Mouse (Mus musculus) embryonic fibroblast, embryonic 13.5 days (primary cell): Measurements from ENCODE around the gene Nuak2. TPM values are rescaled to one million over a fixed set of nuclear protein-coding genes. Genes with fewer than 3 reads are reported as not detected.

ENCODE experiments used
- H3K27ac ChIP-seq: 2 replicates; pipeline ENCODE4 v1.5.1; 2012; ENCODE audit warnings: low read length, control low read depth, inconsistent platforms; ENCODE audit not compliant: insufficient read depth
- H3K4me1 ChIP-seq: 2 replicates; pipeline ENCODE4 v1.6.1; 2011; ENCODE audit warnings: low read length; ENCODE audit not compliant: control insufficient read depth, insufficient read depth
- H3K4me3 ChIP-seq: 2 replicates; pipeline ENCODE4 v1.5.1; 2011; ENCODE audit warnings: mild to moderate bottlenecking, control low read depth, low read length; ENCODE audit not compliant: insufficient read depth
- CTCF ChIP-seq: IDR thresholded peaks from 2 replicates; pipeline ENCODE4 v1.5.1; 2011; ENCODE audit warnings: mild to moderate bottlenecking, control low read depth, low read length, moderate library complexity, borderline replicate concordance; ENCODE audit not compliant: insufficient read depth
- POLR2A ChIP-seq: IDR thresholded peaks from 2 replicates; pipeline ENCODE4 v1.6.1; 2011; ENCODE audit warnings: low read depth, mild to moderate bottlenecking, control low read depth, low read length, moderate library complexity
- polyA plus RNA-seq: library from polyadenylated mRNA; stranded (reverse); fragments of >200 nt; gene quantifications from 2 replicates; pipeline ENCODE4 v1.2.4, GENCODE M21; 2011; ENCODE audit warnings: low read depth; ENCODE audit not compliant: missing spikeins, insufficient read length

Gene Nuak2
- polyA plus RNA-seq, 1 experiment, result 9.2 TPM

DNA sequence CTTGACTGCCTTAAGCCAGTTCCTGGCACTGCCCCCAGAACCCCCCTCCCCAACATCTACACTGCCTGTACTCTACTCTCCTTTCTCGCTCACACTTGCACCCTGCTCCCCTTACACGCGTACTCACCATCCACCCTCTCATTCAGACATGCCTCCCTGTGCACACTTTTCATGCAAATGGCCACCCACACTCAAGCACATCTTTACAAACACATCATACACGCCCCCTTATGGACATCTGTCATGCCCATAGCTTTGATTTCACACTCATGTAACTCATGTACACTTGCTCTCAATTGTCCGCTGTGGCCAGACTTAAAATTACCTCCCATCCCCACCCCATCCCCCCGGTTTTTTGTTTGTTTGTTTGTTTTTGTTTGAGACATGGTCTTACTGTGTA, 8.0 kb upstream of the Nuak2 start:
- TF ChIP-seq POLR2A, result no peak
- TF ChIP-seq CTCF, result no peak
- no peak overlapping the region for H3K27ac ChIP-seq
- H3K4me3 ChIP-seq, result no peak overlapping the region
- peaks cover 7% of the 10 kb centered on the region; the same call in 1 of the 2 replicates for H3K4me1 ChIP-seq

DNA sequence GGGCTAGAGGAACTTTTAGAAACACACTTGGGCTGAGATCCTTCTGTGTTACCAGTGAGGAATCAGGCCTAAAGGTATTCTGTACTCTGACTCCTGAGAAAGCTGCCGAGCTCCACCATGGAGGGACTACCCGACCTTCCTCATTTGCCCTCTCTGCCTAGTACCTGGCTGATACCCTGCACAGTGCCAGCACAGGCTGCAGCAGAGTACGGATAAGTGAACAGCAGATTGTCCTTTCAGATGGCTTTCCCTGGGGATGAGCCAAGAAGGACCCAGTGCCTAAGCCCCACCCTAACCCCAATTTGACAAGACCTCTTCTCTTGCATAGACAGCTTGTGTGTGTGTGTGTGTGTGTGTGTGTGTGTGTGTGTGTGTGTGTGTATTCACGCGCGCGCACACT, 7.3 kb upstream of the Nuak2 start:
- Histone ChIP-seq H3K4me1 (peaks cover 7% of the 10 kb centered on the region; the same call in 1 of the 2 replicates), H3K27ac (no peak overlapping the region), H3K4me3 (no peak overlapping the region)
- TF ChIP-seq POLR2A (no peak), CTCF (no peak)

DNA sequence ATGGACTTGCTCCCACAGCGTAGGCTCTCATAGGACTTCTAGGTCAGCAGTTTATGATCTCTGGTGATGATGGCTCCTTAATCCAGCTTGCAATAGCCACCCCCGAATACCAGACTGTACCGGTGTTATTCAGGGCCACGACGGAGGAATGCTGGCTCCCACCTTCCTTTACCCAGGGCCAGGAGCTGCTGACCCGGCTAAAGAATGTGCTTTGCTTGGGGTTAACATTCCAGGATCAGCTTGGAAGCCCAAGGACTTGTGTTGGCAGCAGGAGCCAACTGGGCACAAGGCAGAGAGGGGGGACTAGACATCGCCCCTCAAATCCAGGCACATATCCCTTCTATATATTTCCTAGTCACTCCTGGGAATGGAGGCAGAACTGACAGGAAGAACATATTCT, 5.2 kb upstream of the Nuak2 start:
- Histone ChIP-seq H3K27ac (no peak overlapping the region), H3K4me1 (peaks cover 7% of the 10 kb centered on the region; the same call in 1 of the 2 replicates), H3K4me3 (no peak overlapping the region)
- TF ChIP-seq POLR2A, result no peak
- TF ChIP-seq CTCF, result no peak

DNA sequence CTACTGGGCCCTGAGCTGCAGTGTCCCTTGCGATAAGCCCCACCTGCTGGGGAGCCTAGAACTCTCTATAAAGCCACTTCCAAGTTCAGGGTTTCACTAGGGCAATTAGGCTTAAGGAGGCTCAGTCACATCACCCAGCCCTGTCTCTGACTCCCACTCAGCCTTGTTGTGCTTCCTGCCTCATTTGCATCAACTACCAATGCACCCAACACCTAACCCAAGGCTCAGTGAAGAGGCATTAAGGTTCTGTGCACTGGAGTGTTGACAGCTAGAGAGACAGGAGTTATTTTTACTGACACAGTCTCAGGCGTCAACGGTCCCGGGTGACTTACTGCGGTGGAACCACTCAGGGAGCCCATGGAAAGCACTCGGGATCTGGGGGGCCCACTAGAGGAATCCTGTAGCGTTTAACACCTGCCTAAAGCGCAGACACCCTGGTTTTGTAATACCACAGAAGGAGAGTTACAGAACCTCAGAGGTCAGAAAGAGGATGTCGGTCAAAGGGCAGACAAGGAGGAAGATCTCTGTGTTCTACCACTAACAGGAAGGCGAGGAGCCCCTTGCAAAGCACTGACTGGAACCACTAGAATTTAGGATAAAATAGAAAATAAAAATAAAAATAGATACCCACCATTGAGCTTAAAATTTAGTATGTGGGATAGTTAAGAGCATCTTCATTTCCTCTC, 4.6 kb upstream of the Nuak2 start:
- peaks cover 7% of the 10 kb centered on the region; the same call in 1 of the 2 replicates for H3K4me1 ChIP-seq
- no peak for TF ChIP-seq POLR2A
- no peak for TF ChIP-seq CTCF
- H3K4me3 ChIP-seq, result no peak overlapping the region
- H3K27ac ChIP-seq, result no peak overlapping the region

DNA sequence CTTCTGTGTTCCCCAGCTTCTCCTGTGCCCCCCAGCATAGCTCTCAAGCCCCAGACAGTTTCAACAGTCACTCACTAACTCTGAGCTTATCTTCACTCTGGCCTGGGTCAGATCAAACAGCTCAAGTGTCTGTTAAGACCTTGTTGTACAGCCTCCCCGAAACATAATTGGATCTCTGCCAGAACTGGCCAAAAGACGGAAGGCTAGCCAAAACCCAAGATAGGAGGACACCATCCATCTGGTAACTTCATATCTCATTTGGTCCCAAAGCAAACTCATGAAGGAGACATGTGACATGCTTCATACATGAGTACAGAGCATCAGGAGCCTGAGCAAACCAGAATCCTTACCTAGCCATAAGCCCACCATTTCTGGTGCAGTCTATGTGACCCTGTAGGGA, 3.9 kb upstream of the Nuak2 start:
- Histone ChIP-seq H3K27ac (no peak overlapping the region), H3K4me1 (peaks cover 7% of the 10 kb centered on the region; the same call in 1 of the 2 replicates), H3K4me3 (no peak overlapping the region)
- TF ChIP-seq POLR2A (no peak), CTCF (no peak)

DNA sequence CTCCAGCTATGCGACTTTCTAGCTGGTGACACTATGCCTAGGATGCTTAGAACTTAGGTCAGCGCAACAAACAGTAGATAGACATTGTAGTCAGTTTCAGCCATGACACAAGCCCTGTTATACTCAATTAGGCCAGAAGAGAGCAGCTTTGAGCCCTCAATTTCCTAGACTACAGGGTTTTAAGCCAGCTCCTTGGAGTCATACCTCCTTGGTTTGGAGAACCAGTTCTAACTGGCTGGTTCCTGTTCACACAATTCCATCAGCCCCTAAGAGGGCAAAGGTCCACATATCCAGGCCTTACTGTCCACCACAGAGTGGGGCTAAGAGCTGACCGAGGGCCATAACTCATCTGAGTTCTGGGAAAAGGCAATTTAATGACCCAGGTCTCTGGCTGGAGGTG, 3.2 kb upstream of the Nuak2 start:
- Histone ChIP-seq H3K27ac (no peak overlapping the region), H3K4me1 (peaks cover 7% of the 10 kb centered on the region; the same call in 1 of the 2 replicates), H3K4me3 (no peak overlapping the region)
- no peak for TF ChIP-seq CTCF
- TF ChIP-seq POLR2A, result no peak

DNA sequence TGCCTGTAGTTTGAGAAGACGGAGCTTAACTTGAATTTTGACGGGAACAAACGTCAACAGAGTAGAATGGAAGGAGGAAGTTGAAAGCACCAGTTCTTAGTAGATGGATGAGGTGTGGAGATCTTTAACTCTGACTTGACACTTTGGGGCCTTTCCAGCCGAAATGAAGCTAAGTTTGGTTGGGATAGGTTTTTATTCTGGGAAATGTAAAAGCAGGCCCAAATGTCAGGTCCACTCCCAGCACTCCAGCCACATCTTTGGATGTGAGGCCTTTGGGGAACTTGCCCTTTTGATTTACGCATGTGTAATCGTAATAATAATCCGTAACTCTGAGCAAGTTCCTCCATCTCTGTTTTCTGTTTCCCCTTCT, 684 bp downstream of the Nuak2 start:
- peak overlapping the region; percentile 88 for H3K4me3 ChIP-seq
- H3K4me1 ChIP-seq, result peaks cover 8% of the 10 kb centered on the region
- H3K27ac ChIP-seq, result peak overlapping the region; percentile 79
- TF ChIP-seq CTCF, result no peak
- no peak for TF ChIP-seq POLR2A

DNA sequence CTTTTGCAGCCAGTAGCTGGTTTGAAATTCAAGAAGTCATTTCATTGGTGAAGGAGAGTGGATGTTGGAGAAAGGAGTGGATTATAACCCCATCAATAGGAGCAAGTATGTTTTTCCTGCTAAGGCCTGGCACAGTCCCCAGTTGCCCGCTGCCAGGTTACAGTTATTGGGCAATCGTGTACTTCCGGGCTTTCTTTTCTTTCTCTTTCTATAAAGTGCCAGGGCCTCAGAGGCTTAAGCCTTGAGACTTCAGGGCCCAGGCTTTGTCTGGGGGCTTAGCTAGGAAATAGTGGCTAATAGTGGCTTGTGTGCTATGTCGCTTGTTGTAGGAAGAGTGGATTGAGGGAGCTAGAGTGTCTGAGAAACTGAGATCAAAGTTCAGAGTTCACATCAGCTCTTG, 1.5 kb downstream of the Nuak2 start:
- H3K4me3 ChIP-seq, result peak overlapping the region; percentile 88
- H3K4me1 ChIP-seq, result peaks cover 10% of the 10 kb centered on the region
- peak overlapping the region; percentile 79 for H3K27ac ChIP-seq
- no peak for TF ChIP-seq POLR2A
- TF ChIP-seq CTCF, result no peak

DNA sequence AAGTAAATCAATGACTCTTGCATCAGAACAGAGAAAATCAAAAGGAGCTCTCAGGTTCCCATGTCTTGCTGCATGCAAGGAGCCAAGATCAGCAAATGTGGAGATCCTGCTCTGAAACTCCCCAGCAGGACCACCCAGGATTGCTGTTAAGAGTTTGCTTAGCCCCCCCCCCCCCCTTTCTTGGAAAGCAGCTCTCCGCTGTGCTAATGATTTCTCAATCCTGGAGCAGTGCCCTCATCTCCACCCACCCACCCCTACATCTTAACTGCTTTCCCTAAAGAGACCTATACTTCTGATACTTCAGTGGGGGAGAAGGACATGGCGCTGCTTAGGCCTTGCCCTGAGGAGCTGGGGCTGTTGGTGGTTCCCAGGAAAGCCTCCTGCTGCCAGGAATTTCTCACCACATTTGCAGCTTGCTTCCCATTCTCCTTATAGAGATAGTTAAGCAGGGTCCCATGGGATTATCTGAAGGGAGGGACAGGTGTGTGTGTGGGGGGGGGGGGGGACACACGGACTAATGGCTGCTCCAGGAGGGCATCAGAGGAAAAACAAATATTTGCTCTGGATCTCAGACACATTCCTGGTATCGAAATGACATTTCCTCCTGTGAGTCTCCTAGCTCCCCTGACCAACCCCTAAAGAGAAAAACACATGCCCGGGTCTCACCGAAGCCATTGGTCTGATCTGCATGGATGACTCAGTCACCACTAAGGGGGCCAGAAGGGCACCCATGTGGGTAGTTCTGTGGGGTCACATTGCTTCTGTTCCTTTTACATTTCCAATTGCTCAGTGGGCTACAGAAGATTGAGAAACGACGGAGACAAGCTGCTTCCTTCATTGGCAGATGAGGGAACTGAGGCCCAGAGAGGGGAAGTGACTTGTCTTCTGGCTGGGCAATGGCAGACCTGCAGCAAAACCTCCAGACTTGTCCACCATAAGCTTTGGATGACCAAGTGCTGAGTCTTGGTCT, 2.3 kb downstream of the Nuak2 start:
- peak overlapping the region; percentile 88 for H3K4me3 ChIP-seq
- peak overlapping the region; percentile 79 for H3K27ac ChIP-seq
- no peak for TF ChIP-seq POLR2A
- TF ChIP-seq CTCF, result no peak
- H3K4me1 ChIP-seq, result peaks cover 10% of the 10 kb centered on the region

DNA sequence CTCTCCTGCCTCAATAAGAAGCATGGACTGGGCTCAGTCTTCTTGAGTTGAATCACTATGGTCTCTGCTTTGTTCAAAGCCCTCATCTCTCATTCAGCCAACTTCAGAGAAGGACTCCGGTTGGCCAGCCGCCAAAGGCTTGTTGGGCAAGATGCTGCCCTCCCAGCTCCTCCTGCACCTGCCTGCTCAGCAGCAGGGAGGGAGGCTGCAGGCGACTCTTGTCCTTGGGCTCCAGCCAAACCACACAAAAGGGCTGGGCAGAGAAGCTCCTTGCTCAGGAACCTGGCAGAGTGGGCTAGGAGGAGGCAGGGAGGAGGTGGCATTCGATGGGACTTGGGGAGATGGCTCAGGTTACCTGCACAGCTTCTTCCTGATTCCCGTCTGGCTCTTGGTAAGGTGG, 3.3 kb downstream of the Nuak2 start:
- 0 out of 2 replicates have a peak overlapping the region, but pooled peaks have one; percentile 65 for H3K27ac ChIP-seq
- peaks cover 10% of the 10 kb centered on the region for H3K4me1 ChIP-seq
- no peak for TF ChIP-seq POLR2A
- TF ChIP-seq CTCF, result no peak
- H3K4me3 ChIP-seq, result no peak overlapping the region
